Mouse (Mus musculus): ENCODE results near the gene Zfp27.

DNA sequence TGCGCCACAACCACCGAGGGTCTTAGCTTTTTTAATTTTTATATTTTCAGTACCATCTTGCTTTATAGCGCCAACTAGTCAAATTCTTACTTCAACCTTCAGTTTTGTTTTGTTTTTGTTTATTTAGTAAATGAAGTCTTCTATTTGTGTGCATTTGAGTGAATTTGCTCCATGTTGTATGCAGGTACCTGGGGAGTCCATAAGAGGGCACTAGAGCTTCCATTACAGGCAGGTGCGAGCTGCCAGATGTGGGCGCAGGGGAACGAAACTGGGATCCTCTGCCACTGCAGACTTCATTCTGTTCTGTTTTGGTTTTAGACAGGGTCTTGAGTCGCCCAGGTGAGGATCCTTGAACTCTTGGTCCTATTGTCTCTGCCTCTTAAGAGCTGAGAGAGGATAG, 44.7 kb downstream of the Zfp27 start:
- TF ChIP-seq POLR2A (IDR thresholded peaks at IDR 0.05; ENCODE audit: insufficient read depth, low read length): no peak
- TF ChIP-seq CTCF (IDR thresholded peaks at IDR 0.05; ENCODE audit: low read depth, low read length): peak; percentile 75
- no peak for TF ChIP-seq EP300 (IDR thresholded peaks at IDR 0.05; ENCODE audit: insufficient read depth, low read depth, low read length)

Data from ES-Bruce4 (cell line).